Mouse (Mus musculus) lung, postnatal 4 days (tissue): ENCODE results near the gene Srarp.

Experiments
- DNase-seq, 2 experiments: peaks; one replicate each; pipeline ENCODE4 v3.0.0; 2021

Srarp gene

GRCm38 (mm10) chr4:141423691-141424431, 12.0 kb downstream of the Srarp start:
- no peak for DNase-seq

- peak in 1 of 2 experiments; percentile 20 for DNase-seq
These were observed 12.6 kb downstream of the Srarp start for GRCm38 (mm10) chr4:141423288-141423687.

DNA sequence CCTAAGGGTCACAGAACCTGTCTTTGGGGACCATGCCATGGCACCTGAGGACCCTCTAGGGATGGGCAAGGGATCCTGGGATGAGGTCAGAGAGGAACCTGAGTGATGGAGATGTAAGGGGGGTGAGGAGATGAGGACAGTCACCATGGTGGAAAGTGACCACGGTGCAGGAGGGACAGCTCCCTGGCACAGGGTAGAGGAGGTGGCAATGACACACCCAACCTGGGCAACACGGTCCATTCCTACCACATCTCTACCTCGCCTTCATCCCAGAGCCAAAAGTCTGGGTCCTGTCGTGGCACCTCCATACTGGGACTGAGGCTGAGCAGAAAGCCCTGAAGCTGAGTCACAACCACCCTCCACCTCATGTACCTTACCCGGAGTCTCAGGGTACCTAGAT, 13.1 kb downstream of the Srarp start:
- DNase-seq = no peak

GRCm38 (mm10) chr4:141421423-141421822, 14.5 kb downstream of the Srarp start:
- DNase-seq = peak; percentile 59 to 80

GRCm38 (mm10) chr4:141420886-141421285, 15.0 kb downstream of the Srarp start:
- no peak for DNase-seq

GRCm38 (mm10) chr4:141420192-141420829, 15.6 kb downstream of the Srarp start, which contains the start of gene Hspb7:
Gene Hspb7 (plus strand): TSS chr4:141420779.
- DNase-seq = no peak

- peak in 1 of 2 experiments; percentile 37 for DNase-seq
These were observed 16.3 kb downstream of the Srarp start for GRCm38 (mm10) chr4:141419398-141420191.

- no peak for DNase-seq
These were observed 20.0 kb downstream of the Srarp start, which contains the start of gene Clcnkb for GRCm38 (mm10) chr4:141415924-141416323. Gene Clcnkb (minus strand): TSS chr4:141416014.

DNA sequence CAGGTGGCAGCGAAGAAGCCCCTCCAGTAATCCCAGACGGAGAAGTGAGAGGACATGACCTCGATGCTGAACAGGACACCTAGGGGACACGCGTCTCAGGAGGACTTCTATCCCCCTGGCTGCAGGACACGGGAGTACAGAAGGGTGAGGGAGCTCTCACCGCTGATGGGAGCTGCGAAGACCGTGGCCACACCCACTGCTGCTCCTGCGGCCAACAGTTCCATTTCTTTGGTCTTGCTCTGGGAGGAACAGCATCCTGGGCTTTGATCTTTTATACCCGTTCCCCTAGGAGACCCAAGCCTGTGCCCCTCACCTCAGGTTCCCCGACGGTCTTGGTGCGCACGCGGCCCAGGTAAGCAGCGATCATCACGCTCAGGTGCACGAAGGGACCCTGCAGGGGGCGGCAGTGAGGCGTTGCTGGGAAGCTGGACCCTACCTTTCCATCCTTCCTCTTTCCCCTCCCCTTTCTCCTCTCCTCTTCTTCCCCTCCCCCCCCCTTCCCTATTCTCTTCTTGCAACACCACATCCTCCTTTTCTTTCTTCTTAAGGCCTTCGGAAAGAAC, 24.4 kb downstream of the Srarp start:
- DNase-seq = no peak

GRCm38 (mm10) chr4:141408577-141408976, 27.3 kb downstream of the Srarp start:
- DNase-seq = no peak

DNA sequence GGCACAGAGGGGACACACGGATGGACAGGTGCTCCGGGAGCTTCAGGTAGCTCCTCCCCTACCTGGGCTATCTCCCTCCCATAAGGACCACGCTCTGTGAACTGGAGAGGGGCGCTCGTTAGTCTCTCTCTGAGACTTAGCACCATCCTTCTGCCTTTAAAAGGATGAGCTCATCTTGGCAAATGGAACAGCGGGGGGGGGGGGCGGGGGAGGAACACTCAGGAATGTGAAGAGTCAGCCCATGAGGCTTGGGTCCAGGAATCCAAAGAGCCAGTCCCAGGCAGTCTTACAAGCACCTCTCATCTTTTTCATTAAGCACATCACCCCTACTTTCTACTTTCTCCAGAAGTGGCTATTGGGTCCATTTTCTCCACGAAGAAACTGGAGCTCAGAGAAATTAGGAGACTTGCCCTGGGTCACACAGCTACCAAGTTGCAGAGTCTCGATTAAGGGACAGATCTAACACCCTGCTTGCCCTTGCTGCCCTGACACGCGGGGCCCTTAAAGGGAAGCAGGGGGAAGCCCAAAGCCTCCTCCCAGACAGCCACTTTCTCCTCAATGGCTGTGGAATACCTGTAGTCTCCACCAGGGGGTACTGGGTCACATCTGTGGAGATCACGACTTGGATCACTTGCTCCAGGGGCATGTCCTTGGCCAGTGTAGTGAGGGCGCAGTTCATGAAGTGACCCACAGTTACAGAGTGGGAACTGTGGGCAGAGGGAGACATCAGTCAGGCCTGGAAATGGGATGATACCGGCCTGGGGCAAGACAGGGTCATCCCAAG, 29.2 kb downstream of the Srarp start:
- peak; percentile 47 to 74 for DNase-seq

DNA sequence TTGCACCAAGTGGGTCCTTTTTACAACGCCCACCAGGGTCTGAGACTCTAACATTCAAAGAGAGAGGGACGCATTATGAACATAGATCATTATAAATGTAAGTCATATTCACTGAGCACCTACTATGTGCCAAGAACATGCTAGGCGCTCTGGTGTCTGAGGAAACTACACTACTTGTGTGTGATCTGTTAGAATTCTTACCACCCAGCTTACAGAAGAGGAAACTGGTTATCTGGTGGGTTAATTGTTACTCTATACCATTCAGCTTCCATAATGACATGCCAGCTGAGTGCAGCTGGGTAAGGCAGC, 30.6 kb downstream of the Srarp start:
- no peak for DNase-seq

GRCm38 (mm10) chr4:141404518-141405313, 31.2 kb downstream of the Srarp start:
- peak; percentile 81 to 91 for DNase-seq

GRCm38 (mm10) chr4:141400171-141400570, 35.7 kb downstream of the Srarp start:
- DNase-seq = no peak

DNA sequence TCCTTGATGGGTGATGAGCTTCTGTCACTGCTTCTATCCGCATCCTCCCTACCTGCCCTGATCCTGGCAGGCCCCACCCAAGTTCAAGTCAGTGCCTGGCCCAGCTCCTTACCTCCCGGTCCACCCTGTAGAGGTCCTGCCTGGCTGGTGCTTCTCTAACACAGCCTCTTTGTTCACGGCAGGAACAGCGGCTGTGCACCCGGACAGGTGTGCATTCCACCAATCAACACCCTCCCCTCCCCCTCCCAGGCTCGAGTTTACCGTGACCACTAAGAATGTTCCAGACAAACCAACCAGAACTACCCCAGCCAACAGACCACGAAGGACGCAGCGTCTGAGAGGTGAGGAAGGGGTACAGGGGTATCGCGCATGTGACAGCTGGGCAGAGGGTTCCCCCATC, 37.4 kb downstream of the Srarp start, which contains the start of gene Clcnka:
Gene Clcnka (minus strand): TSS at position 180 of the 400 bp plus-strand sequence.
- no peak for DNase-seq

GRCm38 (mm10) chr4:141397861-141398260, 38.0 kb downstream of the Srarp start:
- DNase-seq = no peak

DNA sequence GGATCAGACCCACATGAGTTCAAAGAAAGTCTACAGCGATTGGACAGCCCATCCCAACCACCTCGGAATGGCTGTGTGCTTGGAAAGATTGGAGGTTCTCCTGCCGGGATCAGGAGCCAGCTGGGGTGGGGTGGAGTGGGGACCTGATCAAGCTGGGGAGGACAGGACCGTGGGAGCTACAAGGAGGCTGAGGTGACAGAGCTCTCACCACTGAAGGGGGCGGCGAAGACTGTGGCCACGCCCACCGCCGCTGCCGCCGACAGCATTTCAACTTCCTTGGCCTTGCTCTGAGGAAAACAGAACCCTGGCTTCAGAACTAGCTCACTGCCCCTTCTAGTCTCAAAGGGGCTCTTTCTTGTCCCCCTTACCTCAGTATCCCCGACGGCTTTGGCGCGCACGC, 41.2 kb downstream of the Srarp start:
- no peak for DNase-seq

DNA sequence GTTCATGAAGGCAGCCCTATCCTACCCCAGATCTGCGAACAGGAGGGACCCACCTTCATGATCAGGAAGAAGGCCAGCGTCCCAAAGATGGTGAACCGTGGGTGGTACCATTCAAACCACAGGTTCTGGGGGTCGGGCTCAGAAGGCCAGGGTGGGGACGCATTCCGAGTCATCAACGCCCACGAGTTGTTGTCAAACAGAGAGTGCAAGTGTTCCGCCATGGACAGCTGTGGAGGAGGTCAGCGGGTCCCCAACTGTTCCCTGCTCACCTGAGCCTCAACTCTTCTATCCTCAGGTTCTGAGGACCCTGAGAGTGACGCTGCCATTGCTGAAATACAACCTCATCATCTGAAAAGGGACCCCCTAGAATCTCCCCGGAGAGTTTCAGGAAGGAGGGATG, 44.6 kb downstream of the Srarp start:
- DNase-seq = no peak

- no peak for DNase-seq
These were observed 46.3 kb downstream of the Srarp start for GRCm38 (mm10) chr4:141389366-141390150.

DNA sequence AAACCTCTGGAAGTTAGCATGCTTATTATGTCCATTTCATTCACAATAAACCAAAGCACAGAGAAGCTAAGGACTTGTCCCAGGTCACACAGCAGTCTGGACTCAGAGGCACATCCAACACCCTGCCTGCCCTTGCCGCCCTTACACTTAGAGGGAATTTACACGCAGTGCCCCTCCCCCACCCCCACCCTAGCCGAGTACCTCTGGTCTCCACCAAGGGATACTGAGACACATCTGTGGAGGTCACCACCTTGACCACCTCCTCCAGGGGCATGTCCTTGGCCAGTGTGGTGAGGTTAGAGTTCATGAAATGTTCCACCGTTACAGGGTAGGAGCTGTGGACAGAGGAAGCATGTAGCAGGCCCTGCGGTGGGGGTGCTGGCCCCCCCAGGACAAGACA, 48.0 kb downstream of the Srarp start:
- no peak for DNase-seq
